Mouse (Mus musculus) right cerebral cortex, postnatal 4 days (tissue): ENCODE measurements around the gene Setd6.

ENCODE experiments used
- DNase-seq: peaks from one replicate; pipeline ENCODE4 v3.0.0-alpha.2; 2022

Gene Setd6

GRCm38 (mm10) chr8:95715676-95716531 is at the start of gene Setd6:
TSS of gene Setd6 (plus strand) at chr8:95715881.
- DNase-seq: peak; percentile 86

- no peak for DNase-seq
Measured at GRCm38 (mm10) chr8:95668163-95668958, 47.3 kb upstream of the Setd6 start.

DNA sequence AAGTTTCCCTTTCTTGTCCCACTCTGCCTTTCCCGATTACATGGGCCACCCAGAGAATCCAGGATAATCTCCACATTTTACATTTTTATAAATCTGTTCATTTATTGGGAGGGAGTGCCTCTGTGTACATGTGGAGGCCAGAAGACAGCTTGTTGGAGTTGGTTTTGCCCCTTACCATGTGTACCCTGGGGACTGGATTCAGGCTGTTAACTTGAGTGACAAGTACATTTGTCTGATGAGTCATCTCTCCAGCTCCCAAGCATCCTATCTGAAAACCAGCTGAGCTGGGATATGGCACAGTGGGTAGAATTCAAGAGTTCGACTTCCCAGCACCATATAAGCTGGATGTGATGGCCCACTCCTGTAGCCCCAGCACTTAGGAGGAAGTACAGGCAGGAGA is 45.7 kb upstream of the Setd6 start:
- no peak for DNase-seq

- no peak for DNase-seq
Measured at GRCm38 (mm10) chr8:95671861-95672260, 43.8 kb upstream of the Setd6 start.

DNA sequence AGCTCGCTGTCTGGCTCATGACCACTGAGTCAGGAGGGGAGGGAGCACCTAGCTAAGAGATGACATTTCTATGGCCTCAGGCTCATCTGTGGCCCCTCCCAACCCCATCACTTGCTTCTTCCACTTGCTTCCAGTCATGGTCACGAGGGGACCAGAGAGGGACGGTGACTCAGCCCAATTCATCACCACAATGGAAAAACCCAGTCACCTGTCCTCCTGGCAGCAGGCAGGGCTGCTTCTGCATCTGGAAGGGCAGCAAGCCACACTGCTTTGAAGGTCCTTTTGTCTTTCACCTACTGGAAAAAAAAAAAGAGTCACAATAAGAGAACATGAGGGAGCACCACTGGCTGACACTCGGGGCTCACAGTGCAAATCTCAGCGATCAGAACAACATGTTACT is 42.9 kb upstream of the Setd6 start:
- DNase-seq: no peak

DNA sequence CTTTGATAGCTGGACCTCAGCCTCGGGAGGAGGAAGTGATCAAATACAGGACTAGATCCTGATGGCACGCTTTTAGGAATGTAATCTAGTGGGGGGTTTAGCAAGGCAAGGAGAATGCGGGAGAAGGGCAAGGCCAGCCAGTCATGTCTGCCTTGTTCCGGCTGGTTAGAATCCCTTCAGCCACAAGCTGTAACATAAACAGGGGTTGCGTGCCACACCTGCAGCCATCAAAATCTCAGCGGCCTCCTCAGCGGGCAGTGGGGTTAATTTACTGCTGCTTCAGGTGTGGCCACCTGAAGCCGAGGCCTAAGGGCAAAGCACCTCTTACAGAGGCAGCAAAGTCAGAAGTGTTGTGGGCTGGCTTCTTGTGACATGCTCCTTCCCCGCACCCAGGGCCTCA is 39.0 kb upstream of the Setd6 start, which contains the start of gene Ndrg4:
Gene Ndrg4, plus strand, starts transcription at position 350 of the 400 bp plus-strand sequence.
- DNase-seq: no peak

DNA sequence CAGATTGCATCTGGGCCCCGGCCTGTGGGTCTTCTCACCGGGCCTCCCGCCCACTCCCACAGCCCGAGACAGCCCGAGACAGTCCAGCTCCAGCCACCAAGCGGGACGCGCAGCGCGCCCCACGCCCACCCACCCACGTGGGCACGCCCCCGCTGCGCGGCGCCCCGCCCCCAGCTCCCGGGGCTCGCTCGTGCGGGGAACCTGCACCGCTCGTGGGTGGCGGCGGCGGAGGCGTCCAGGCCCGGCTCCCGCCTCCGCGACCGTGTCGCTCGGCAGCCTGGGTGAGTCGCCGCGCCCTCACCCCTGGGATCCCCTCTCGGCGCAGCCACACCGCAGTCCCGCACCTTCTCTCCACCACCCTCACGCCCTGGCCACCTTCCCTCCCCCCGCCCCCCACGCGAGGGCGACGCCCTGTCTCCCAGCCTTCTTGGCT is 38.1 kb upstream of the Setd6 start:
- peak; percentile 69 for DNase-seq

DNA sequence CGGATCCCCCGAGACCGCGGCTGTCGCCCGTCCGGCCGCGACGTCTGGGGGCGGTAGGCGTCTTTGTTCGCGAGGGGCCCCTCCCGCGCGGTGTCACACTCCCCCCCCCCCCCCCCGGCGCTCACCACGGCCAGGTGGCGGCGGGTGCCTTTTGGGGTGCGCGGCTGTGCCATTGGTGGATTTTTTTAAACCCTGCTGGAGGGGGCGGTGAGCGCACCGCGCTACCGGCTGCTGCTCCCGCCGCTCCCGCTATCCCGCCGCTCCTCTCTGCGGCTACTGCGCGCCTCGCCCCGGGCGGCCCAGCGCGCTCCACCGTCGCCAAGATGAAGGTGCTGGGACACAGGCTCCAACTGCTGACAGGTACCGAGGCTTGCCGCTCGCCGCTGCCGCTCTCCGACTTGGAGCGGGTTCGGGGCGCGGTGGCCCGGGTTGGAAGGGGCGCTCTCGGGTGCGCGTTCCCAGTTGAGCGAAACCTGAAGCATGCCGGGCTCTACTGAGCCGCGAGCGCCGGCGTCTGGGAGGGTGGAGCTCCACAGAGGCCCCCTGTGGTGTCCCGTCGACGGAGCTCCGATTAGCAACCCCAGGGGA is 37.6 kb upstream of the Setd6 start:
- peak; percentile 57 for DNase-seq

GRCm38 (mm10) chr8:95688073-95688672 is 27.5 kb upstream of the Setd6 start:
- peak; percentile 68 for DNase-seq

- DNase-seq: no peak
Measured at GRCm38 (mm10) chr8:95690929-95691541, 24.6 kb upstream of the Setd6 start.

DNA sequence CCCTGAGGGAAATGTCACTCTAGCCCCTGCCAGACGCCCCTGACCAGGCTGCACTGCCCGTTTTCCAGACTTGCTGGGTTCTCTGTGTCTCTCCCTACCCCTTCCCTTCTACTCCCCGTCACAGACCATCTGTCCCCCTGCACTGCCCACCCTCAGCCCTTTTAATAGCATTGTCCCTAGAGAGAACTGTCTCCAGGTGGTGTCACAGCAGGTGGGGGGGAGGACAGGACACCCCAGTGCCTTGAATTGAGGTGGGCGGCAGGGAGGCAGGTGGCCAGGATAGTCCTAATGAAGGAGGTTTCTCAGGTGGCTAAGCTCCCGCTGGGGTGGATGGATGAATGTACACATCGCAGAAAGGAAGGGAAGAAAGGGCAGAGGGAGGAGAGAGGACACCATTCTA is 21.1 kb upstream of the Setd6 start:
- DNase-seq: no peak

GRCm38 (mm10) chr8:95696661-95697060 is 19.0 kb upstream of the Setd6 start:
- no peak for DNase-seq

DNA sequence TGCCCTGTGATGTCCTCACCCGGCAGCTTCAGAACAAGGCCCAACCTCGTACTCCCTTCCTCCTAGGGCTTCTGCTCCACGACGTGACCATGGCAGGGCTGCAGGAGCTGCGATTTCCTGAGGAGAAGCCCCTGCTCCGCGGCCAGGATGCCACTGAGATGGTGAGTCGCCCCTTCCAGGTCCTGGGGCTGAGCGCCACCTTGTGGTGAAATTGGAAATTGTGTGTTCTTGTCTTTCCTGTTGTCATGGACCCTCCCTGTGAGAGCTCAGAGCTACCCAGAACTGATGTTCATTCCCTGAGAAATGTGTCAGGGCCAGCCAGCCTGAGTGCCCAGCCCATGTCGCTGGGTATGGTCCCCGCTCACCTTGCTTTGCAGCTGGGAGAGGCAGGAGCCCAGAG is 18.6 kb upstream of the Setd6 start:
- peak; percentile 96 for DNase-seq

- DNase-seq: no peak
Measured at GRCm38 (mm10) chr8:95698179-95698578, 17.5 kb upstream of the Setd6 start.

GRCm38 (mm10) chr8:95700282-95700681 is 15.4 kb upstream of the Setd6 start:
- peak; percentile 62 for DNase-seq

- DNase-seq: no peak
Measured at GRCm38 (mm10) chr8:95701809-95702208, 13.9 kb upstream of the Setd6 start.

GRCm38 (mm10) chr8:95702480-95703446 is 12.9 kb upstream of the Setd6 start:
- DNase-seq: peak; percentile 84

GRCm38 (mm10) chr8:95703461-95704260 is 12.0 kb upstream of the Setd6 start:
- DNase-seq: peak; percentile 90

GRCm38 (mm10) chr8:95704538-95704937 is 11.1 kb upstream of the Setd6 start:
- DNase-seq: no peak

DNA sequence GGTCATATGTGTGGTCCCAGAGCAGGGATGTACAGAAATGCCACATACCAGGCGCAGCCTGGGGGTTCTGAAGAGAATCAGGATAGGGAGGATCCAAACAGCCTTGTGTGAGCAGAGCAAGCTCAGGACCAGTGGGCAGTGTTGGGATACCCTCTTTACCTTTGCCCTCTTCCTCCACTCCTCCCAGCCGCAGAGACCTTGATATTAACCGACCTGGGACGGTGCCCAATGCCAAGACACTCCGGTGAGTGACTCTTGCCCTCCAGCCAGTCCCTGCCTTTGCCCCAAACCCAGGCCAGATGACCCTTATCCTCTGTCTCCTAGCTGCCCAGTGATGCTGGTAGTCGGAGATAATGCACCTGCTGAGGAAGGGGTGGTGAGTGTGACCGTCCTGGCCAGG is 6.1 kb upstream of the Setd6 start:
- no peak for DNase-seq
